16 mouse cellular contexts compared by ENCODE assay signal in the genomic region with DNA sequence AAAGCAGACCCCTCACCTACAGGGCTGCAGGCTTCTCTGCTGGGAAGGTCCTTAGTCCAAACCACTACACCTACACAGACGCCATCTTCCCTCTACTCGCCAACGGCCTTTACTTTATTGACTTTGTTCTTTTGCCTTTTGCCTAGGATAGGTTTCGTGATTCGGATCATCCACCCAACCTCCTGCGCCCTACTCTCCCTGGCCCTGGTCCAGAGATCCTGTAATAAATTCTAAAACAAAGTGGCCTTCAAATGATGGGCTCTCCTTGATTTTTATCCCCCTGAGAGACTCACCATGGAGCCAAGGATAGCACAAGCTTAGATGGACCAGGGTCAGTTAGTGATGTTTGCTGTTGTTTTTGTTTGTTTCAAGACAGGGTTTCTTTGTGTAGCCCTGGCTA.
DNase-seq lines count a peak whose midpoint lies in the region; ATAC-seq and TF ChIP-seq lines count a peak whose summit lies in the region.
"Had no signal": no experiment of that assay in that cellular context is flagged by ENCODE, and none has a peak within 500 bp of the region (broad histone marks: within the 10 kb centered on the region; RNA-seq: fewer than 3 reads in every experiment).

No protein-coding gene starts in this region.

- ATAC-seq in hindbrain, embryonic 13.5 days (ENCODE audit: low FRiP score) = no peak
- no peak for ATAC-seq in embryonic facial prominence, embryonic 13.5 days (ENCODE audit: insufficient number of reproducible peaks, insufficient read depth, low FRiP score, low TSS enrichment, low read depth)
- ATAC-seq in forebrain, embryonic 16.5 days = no peak
- no peak for ATAC-seq in heart, embryonic 11.5 days (replicated peaks; ENCODE audit: insufficient number of reproducible peaks, low FRiP score, low TSS enrichment)
- ATAC-seq: inflammation-experienced regulatory T-cells, adult 6 months had no signal

- no peak overlapping the region for H3K4me2 ChIP-seq in hindbrain, embryonic 13.5 days
- no peak overlapping the region for H3K4me2 ChIP-seq in embryonic facial prominence, embryonic 13.5 days
- no peak overlapping the region for H3K4me2 ChIP-seq in forebrain, embryonic 16.5 days (ENCODE audit: low read length)
- no peak overlapping the region for H3K4me2 ChIP-seq in heart, embryonic 11.5 days
- H3K4me2 ChIP-seq: liver, embryonic 13.5 days had no signal

- H3K9ac ChIP-seq in hindbrain, embryonic 13.5 days = no peak overlapping the region
- no peak overlapping the region for H3K9ac ChIP-seq in embryonic facial prominence, embryonic 13.5 days
- no peak overlapping the region for H3K9ac ChIP-seq in forebrain, embryonic 16.5 days (replicated peaks; ENCODE audit: low read depth, low read length)
- no peak overlapping the region for H3K9ac ChIP-seq in heart, embryonic 11.5 days (ENCODE audit: low read depth, low read length)
- H3K9ac ChIP-seq: liver, embryonic 13.5 days had no signal

- 94% methylated on average over 6 of the region's 6 CpGs for WGBS in hindbrain, embryonic 13.5 days
- WGBS in hindbrain, embryonic 10.5 days = 96% methylated on average over 6 of the region's 6 CpGs
- WGBS in embryonic facial prominence, embryonic 13.5 days = 93% methylated on average over 6 of the region's 6 CpGs
- WGBS in forebrain, embryonic 16.5 days = 96% methylated on average over 6 of the region's 6 CpGs
- 95% methylated on average over 6 of the region's 6 CpGs for WGBS in heart, embryonic 11.5 days (ENCODE audit: insufficient replicate concordance)

- no peaks in the 10 kb centered on the region for H3K27me3 ChIP-seq in hindbrain, embryonic 13.5 days
- H3K27me3 ChIP-seq in hindbrain, embryonic 10.5 days (ENCODE audit: insufficient read depth, poor library complexity, severe bottlenecking) = peaks cover 11% of the 10 kb centered on the region; the same call in 1 of the 2 replicates
- H3K27me3 ChIP-seq in embryonic facial prominence, embryonic 13.5 days = no peaks in the 10 kb centered on the region
- no peaks in the 10 kb centered on the region for H3K27me3 ChIP-seq in forebrain, embryonic 16.5 days (replicated peaks; ENCODE audit: control insufficient read depth, insufficient read depth, low read length)
- H3K27me3 ChIP-seq in heart, embryonic 11.5 days (ENCODE audit: control insufficient read depth, insufficient read depth, low read length) = no peaks in the 10 kb centered on the region
- H3K27me3 ChIP-seq: liver, embryonic 13.5 days had no signal

- no peaks in the 10 kb centered on the region for H3K36me3 ChIP-seq in hindbrain, embryonic 13.5 days
- H3K36me3 ChIP-seq in hindbrain, embryonic 10.5 days = no peaks in the 10 kb centered on the region
- H3K36me3 ChIP-seq in embryonic facial prominence, embryonic 13.5 days = no peaks in the 10 kb centered on the region
- H3K36me3 ChIP-seq in forebrain, embryonic 16.5 days (ENCODE audit: control insufficient read depth, insufficient read depth) = no peaks in the 10 kb centered on the region
- no peaks in the 10 kb centered on the region for H3K36me3 ChIP-seq in heart, embryonic 11.5 days (ENCODE audit: control insufficient read depth, insufficient read depth, low read length)
- H3K36me3 ChIP-seq: liver, embryonic 13.5 days had no signal

- peaks cover 54% of the 10 kb centered on the region for H3K4me1 ChIP-seq in hindbrain, embryonic 13.5 days (replicated peaks)
- peaks cover 49% of the 10 kb centered on the region for H3K4me1 ChIP-seq in hindbrain, embryonic 10.5 days (replicated peaks)
- peaks cover 3% of the 10 kb centered on the region for H3K4me1 ChIP-seq in cortical plate, adult 2 months (ENCODE audit: control insufficient read depth, insufficient read depth, low read length)
- peaks cover 66% of the 10 kb centered on the region for H3K4me1 ChIP-seq in embryonic facial prominence, embryonic 13.5 days
- peaks cover 45% of the 10 kb centered on the region for H3K4me1 ChIP-seq in forebrain, embryonic 16.5 days (replicated peaks; ENCODE audit: control insufficient read depth, insufficient read depth, low read length)
- peaks cover 8% of the 10 kb centered on the region; the same call in 1 of the 2 replicates for H3K4me1 ChIP-seq in heart, embryonic 11.5 days (ENCODE audit: control insufficient read depth, insufficient read depth, low read length)

- TF ChIP-seq POLR2A in cortical plate, adult 2 months (IDR thresholded peaks at IDR 0.05; ENCODE audit: extremely low read depth, insufficient read depth, low read length) = no peak

- DNase-seq in hindbrain, embryonic 10.5 days (ENCODE audit: low spot score) = no peak
- DNase-seq in right cerebral cortex, adult 18-20 months = no peak
- DNase-seq in layer of hippocampus, postnatal 14 days (ENCODE audit: low spot score in 2 of 2) = no peak
- DNase-seq: cerebellum, adult 9-10 months; gastrocnemius, postnatal 14 days; heart, adult 2 months; kidney, adult 8-10 months; kidney, postnatal 36 days; liver, embryonic 13.5 days; thymus, postnatal 4 days had no signal

- peak overlapping the region; percentile 68; the same call in 1 of the 2 replicates for H3K27ac ChIP-seq in hindbrain, embryonic 13.5 days
- no peak overlapping the region; the same call in 1 of the 2 replicates for H3K27ac ChIP-seq in hindbrain, embryonic 10.5 days
- H3K27ac ChIP-seq in cortical plate, adult 2 months (ENCODE audit: insufficient read depth, low read length) = peak overlapping the region; percentile 2; the same call in 1 of the 2 replicates
- peak overlapping the region; percentile 75; the same call in 1 of the 2 replicates for H3K27ac ChIP-seq in embryonic facial prominence, embryonic 13.5 days
- peak overlapping the region; percentile 98 for H3K27ac ChIP-seq in forebrain, embryonic 16.5 days (ENCODE audit: low read length)
- no peak overlapping the region for H3K27ac ChIP-seq in heart, embryonic 11.5 days (ENCODE audit: low read depth, low read length)
- H3K27ac ChIP-seq: heart, adult 2 months; liver, embryonic 13.5 days had no signal

- H3K9me3 ChIP-seq in hindbrain, embryonic 13.5 days = no peaks in the 10 kb centered on the region
- no peaks in the 10 kb centered on the region for H3K9me3 ChIP-seq in hindbrain, embryonic 10.5 days
- no peaks in the 10 kb centered on the region for H3K9me3 ChIP-seq in embryonic facial prominence, embryonic 13.5 days
- H3K9me3 ChIP-seq in forebrain, embryonic 16.5 days (ENCODE audit: control insufficient read depth, low read length) = no peaks in the 10 kb centered on the region
- no peaks in the 10 kb centered on the region for H3K9me3 ChIP-seq in heart, embryonic 11.5 days (replicated peaks; ENCODE audit: control insufficient read depth, low read length)
- H3K9me3 ChIP-seq: liver, embryonic 13.5 days had no signal

- H3K4me3 ChIP-seq in hindbrain, embryonic 13.5 days = no peak overlapping the region
- H3K4me3 ChIP-seq in hindbrain, embryonic 10.5 days = no peak overlapping the region
- H3K4me3 ChIP-seq in cortical plate, adult 2 months (ENCODE audit: insufficient read depth, low read length) = no peak overlapping the region
- H3K4me3 ChIP-seq in embryonic facial prominence, embryonic 13.5 days = no peak overlapping the region
- no peak overlapping the region for H3K4me3 ChIP-seq in forebrain, embryonic 16.5 days (replicated peaks; ENCODE audit: low read length)
- H3K4me3 ChIP-seq in heart, embryonic 11.5 days (ENCODE audit: low read depth, low read length) = no peak overlapping the region
- H3K4me3 ChIP-seq: heart, adult 2 months; liver, embryonic 13.5 days had no signal

- TF ChIP-seq CTCF in cortical plate, adult 2 months (IDR thresholded peaks at IDR 0.05; ENCODE audit: extremely low read depth, insufficient read depth, low read length) = no peak

Comparison
In these comparisons a context has a peak if more than half of its experiments do, and no peak if none do; other contexts are left out.
1. H3K27ac ChIP-seq: peak in hindbrain, embryonic 13.5 days (single experiment), cortical plate, adult 2 months (single experiment), embryonic facial prominence, embryonic 13.5 days (single experiment) and forebrain, embryonic 16.5 days (single experiment); none in hindbrain, embryonic 10.5 days (single experiment) and heart, embryonic 11.5 days (single experiment).